Mouse (Mus musculus) liver, adult 2 months (tissue): ENCODE measurements around the gene Glrx5. TPM values are rescaled to one million over a fixed set of nuclear protein-coding genes. Genes with fewer than 3 reads are reported as not detected.

Source experiments
- DNase-seq: peaks from one replicate; pipeline ENCODE4 v3.0.0-alpha.2; 2011; ENCODE audit warnings: low read depth, low spot score; ENCODE audit errors: extremely low read depth
- H3K27ac ChIP-seq: fragments of 200-500 bp; replicated peaks from 2 replicates; pipeline ENCODE4 v1.5.1; 2012; ENCODE audit warnings: low read depth, mild to moderate bottlenecking, control low read depth, inconsistent platforms, low read length; ENCODE audit not compliant: insufficient read depth
- H3K27me3 ChIP-seq: fragments of 200-500 bp; 2 replicates; pipeline ENCODE4 v1.6.1; 2012; ENCODE audit warnings: mild to moderate bottlenecking, moderate library complexity, low read length, inconsistent platforms; ENCODE audit not compliant: control insufficient read depth, insufficient read depth
- H3K36me3 ChIP-seq: fragments of 200-500 bp; 2 replicates; pipeline ENCODE4 v1.6.1; 2012; ENCODE audit warnings: low read length, inconsistent platforms; ENCODE audit not compliant: control insufficient read depth, insufficient read depth
- H3K4me1 ChIP-seq: fragments of 200-500 bp; 2 replicates; pipeline ENCODE4 v1.6.1; 2011; ENCODE audit warnings: low read length; ENCODE audit not compliant: control insufficient read depth, insufficient read depth
- H3K4me3 ChIP-seq: fragments of 200-500 bp; 2 replicates; pipeline ENCODE4 v1.5.1; 2011; ENCODE audit warnings: low read depth, mild to moderate bottlenecking, control low read depth, low read length, moderate library complexity; ENCODE audit not compliant: insufficient read depth
- H3K79me2 ChIP-seq: fragments of 200-500 bp; 2 replicates; pipeline ENCODE4 v1.6.1; 2012; ENCODE audit warnings: inconsistent platforms, mild to moderate bottlenecking, low read length, moderate library complexity; ENCODE audit not compliant: control insufficient read depth, insufficient read depth
- H3K9ac ChIP-seq: fragments of 200-500 bp; 2 replicates; pipeline ENCODE4 v1.6.1; 2012; ENCODE audit warnings: low read depth, mild to moderate bottlenecking, control low read depth, inconsistent platforms, low read length
- CTCF ChIP-seq: fragments of 200-500 bp; IDR thresholded peaks from 2 replicates; pipeline ENCODE4 v1.5.1; 2011; ENCODE audit warnings: low read depth, low read length, control low read depth
- POLR2A ChIP-seq: fragments of 200-500 bp; IDR thresholded peaks from 2 replicates; pipeline ENCODE4 v1.6.1; 2011; ENCODE audit warnings: low read length, control low read depth; ENCODE audit not compliant: insufficient read depth; ENCODE audit errors: extremely low read depth
- WGBS: fragments of 180-500 bp; shearing (Covaris S2); methylation state at CpG from one replicate; pipeline ENCODE4 v1.1.7; 2018; 5-methylcytosine and 5-hydroxymethylcytosine counted together
- polyA plus RNA-seq: library from polyadenylated mRNA; depleted of rRNA; stranded (reverse); fragments of >200 nt; gene quantifications from 2 replicates; pipeline ENCODE4 v1.2.3, GENCODE M21; 2012
- total RNA-seq: library from RNA; depleted of rRNA; stranded (reverse); fragments of >200 nt; gene quantifications from 2 replicates; pipeline ENCODE4 v1.2.3, GENCODE M21; 2014

The Glrx5 gene
- total and polyA plus RNA-seq, 2 experiments, result 45.5 to 144 TPM

GRCm38 (mm10) chr12:105038918-105039317 lies 6.4 kb downstream of the Glrx5 start:
- H3K27ac ChIP-seq, result peak overlapping the region; percentile 0; the same call in 1 of the 2 replicates
- WGBS, result 47% methylated on average over 7 of the region's 7 CpGs
- peak overlapping the region; percentile 19; the same call in 1 of the 2 replicates for H3K9ac ChIP-seq
- no peaks in the 10 kb centered on the region; the same call in 1 of the 2 replicates for H3K36me3 ChIP-seq
- H3K4me1 ChIP-seq, result peaks cover 41% of the 10 kb centered on the region
- TF ChIP-seq POLR2A (no peak), CTCF (no peak)
- no peak overlapping the region for H3K4me3 ChIP-seq
- H3K27me3 ChIP-seq, result no peaks in the 10 kb centered on the region
- DNase-seq, result no peak
- H3K79me2 ChIP-seq, result peaks cover 33% of the 10 kb centered on the region

- Histone ChIP-seq H3K4me1 (peaks cover 38% of the 10 kb centered on the region), H3K79me2 (peaks cover 33% of the 10 kb centered on the region), H3K4me3 (no peak overlapping the region), H3K27me3 (no peaks in the 10 kb centered on the region), H3K9ac (peak overlapping the region; percentile 19; the same call in 1 of the 2 replicates), H3K27ac (peak overlapping the region; percentile 68), H3K36me3 (no peaks in the 10 kb centered on the region; the same call in 1 of the 2 replicates)
- 19% methylated on average over 12 of the region's 12 CpGs for WGBS
- TF ChIP-seq CTCF, result no peak
- no peak for TF ChIP-seq POLR2A
- DNase-seq, result peak; percentile 81
Observed at GRCm38 (mm10) chr12:105039578-105040289, 7.2 kb downstream of the Glrx5 start.

DNA sequence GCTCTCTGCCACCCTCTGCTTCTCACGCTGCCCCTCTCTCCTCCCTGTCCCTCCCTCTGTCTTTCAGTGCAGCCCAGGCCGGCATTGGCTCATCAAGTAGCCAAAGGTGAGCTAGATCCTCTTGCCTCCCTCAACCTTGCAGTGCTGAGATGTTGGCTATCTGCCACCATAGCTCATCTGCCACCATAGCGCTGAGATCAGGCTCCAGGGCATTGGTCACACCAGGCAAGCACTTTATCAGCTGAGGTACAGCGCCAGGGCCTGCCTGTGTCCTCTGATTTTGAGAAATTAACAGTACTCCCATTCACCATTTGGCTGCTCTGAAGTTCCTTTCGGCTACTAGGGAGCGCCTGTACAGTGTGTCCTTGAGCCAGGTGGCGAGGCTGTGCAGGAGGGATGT lies 8.5 kb downstream of the Glrx5 start:
- no peak overlapping the region for H3K4me3 ChIP-seq

DNA sequence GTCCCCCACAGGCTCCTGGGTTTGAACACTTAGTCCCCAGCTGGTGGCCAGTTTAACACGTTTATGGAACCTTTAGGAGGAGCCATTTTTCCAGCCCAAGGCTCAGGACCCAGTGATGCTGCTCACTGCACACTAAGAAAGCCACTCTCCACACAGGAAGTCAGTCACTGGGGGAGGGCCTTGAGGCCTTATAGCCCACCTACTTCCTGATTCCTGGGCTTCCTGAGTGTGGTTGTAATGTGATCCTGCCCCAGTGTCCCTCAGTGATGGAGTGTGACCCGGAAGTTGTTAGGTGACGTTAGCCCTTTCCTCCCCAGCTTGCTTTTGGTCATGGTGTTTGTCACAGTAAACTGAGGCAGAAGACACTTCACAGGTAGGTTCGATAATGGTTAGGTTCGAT lies 10.6 kb downstream of the Glrx5 start:
- peaks cover 10% of the 10 kb centered on the region; the same call in 1 of the 2 replicates for H3K79me2 ChIP-seq
- H3K36me3 ChIP-seq, result no peaks in the 10 kb centered on the region; the same call in 1 of the 2 replicates
- WGBS, result 91% methylated on average over 5 of the region's 5 CpGs
- no peak overlapping the region for H3K9ac ChIP-seq
- no peak overlapping the region for H3K27ac ChIP-seq
- H3K4me1 ChIP-seq, result peaks cover 25% of the 10 kb centered on the region
- H3K27me3 ChIP-seq, result no peaks in the 10 kb centered on the region
- no peak for DNase-seq
- H3K4me3 ChIP-seq, result no peak overlapping the region
- no peak for TF ChIP-seq POLR2A
- TF ChIP-seq CTCF, result no peak

More for the DNA sequence above, 8.5 kb downstream of the Glrx5 start:
- Histone ChIP-seq H3K9ac (no peak overlapping the region), H3K79me2 (peaks cover 27% of the 10 kb centered on the region), H3K27ac (no peak overlapping the region), H3K4me1 (peaks cover 31% of the 10 kb centered on the region), H3K27me3 (no peaks in the 10 kb centered on the region), H3K36me3 (no peaks in the 10 kb centered on the region; the same call in 1 of the 2 replicates)
- no peak for DNase-seq
- TF ChIP-seq POLR2A (no peak), CTCF (no peak)
- WGBS, result 86% methylated on average over 7 of the region's 7 CpGs

DNA sequence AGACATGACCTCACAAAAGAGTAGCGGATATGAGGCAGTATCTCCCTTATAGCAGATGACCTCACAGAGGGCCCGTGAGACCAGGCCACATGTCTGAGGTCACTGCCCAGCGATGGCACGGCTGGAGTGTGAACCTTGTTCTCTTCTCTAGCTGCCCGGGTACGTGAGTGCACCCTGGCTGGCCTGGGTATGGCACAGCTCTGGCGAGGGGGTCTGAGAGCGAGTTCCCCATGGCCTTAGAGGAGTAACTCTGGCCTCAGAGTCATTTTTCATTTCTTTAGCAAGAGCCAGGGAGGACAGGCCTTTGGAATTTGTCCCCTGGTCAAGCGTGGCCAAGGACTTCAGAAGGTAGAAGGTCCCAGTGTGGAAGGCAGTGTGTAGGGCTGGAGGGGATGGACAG lies 12.3 kb downstream of the Glrx5 start:
- WGBS, result 19% methylated on average over 9 of the region's 9 CpGs
- H3K27ac ChIP-seq, result peak overlapping the region; percentile 53
- H3K79me2 ChIP-seq, result no peaks in the 10 kb centered on the region
- DNase-seq, result peak; percentile 81
- no peaks in the 10 kb centered on the region for H3K27me3 ChIP-seq
- no peak overlapping the region for H3K9ac ChIP-seq
- TF ChIP-seq CTCF (no peak), POLR2A (no peak)
- H3K4me3 ChIP-seq, result no peak overlapping the region
- H3K4me1 ChIP-seq, result peaks cover 9% of the 10 kb centered on the region
- H3K36me3 ChIP-seq, result no peaks in the 10 kb centered on the region; the same call in 1 of the 2 replicates

DNA sequence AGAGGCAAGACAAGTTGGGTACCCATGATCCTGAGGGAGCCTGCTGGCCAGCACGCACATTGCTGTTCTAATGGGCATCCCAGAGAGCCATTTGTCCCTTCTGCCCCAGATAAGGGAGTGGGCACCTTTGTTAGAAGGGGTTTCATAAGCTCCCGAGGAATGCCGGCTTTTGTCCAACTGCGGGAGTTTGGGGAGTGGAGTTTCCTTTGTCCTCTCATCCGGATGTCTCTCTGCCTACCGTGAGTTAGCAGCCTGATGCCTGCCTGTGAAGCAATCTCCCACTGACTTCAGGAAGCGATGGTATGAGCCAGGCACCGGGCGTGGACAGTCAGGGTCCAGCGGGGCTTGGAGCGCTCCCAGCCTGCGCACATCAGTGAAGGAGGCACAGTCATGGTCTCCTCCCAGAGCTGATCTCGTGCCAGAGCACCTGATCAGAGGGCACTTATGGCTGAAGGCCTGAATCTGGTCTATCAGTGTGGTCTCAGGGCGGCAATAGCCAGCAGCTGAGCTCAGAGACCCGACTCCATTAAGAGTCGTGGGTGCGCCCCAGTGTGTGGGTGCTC lies 15.9 kb downstream of the Glrx5 start:
- WGBS, result 78% methylated on average over 17 of the region's 17 CpGs
- Histone ChIP-seq H3K27me3 (no peaks in the 10 kb centered on the region), H3K4me1 (peaks cover 8% of the 10 kb centered on the region), H3K9ac (no peak overlapping the region), H3K27ac (no peak overlapping the region), H3K79me2 (no peaks in the 10 kb centered on the region), H3K4me3 (no peak overlapping the region), H3K36me3 (no peaks in the 10 kb centered on the region)
- no peak for TF ChIP-seq CTCF
- no peak for DNase-seq
